Mouse (Mus musculus): ENCODE measurements around the gene Cd69.

Cd69 gene

GRCm38 (mm10) chr6:129275220-129275619 lies at the start of gene Cd69:
Cd69 (minus strand) TSS chr6:129275436.
- peak; percentile 70 for DNase-seq

GRCm38 (mm10) chr6:129319331-129319730 lies 44.1 kb upstream of the Cd69 start:
- no peak for DNase-seq

GRCm38 (mm10) chr6:129318395-129318794 lies 43.2 kb upstream of the Cd69 start:
- no peak for DNase-seq

- DNase-seq, result no peak
These were observed 41.2 kb upstream of the Cd69 start for GRCm38 (mm10) chr6:129316463-129316862.

GRCm38 (mm10) chr6:129315698-129316097 lies 40.5 kb upstream of the Cd69 start:
- no peak for DNase-seq

GRCm38 (mm10) chr6:129314655-129315168 lies 39.5 kb upstream of the Cd69 start:
- DNase-seq, result no peak

- DNase-seq, result no peak
These were observed 37.3 kb upstream of the Cd69 start for GRCm38 (mm10) chr6:129312499-129312898.

GRCm38 (mm10) chr6:129304180-129304579 lies 28.9 kb upstream of the Cd69 start:
- no peak for DNase-seq

GRCm38 (mm10) chr6:129288708-129289107 lies 13.5 kb upstream of the Cd69 start:
- DNase-seq, result no peak

- DNase-seq, result peak; percentile 62
These were observed 9.3 kb upstream of the Cd69 start for GRCm38 (mm10) chr6:129284384-129285104.

- DNase-seq, result no peak
These were observed 8.0 kb upstream of the Cd69 start for GRCm38 (mm10) chr6:129283271-129283670.

- DNase-seq, result no peak
These were observed 1.2 kb upstream of the Cd69 start for GRCm38 (mm10) chr6:129276483-129276882.

- DNase-seq, result no peak
These were observed 478 bp upstream of the Cd69 start for GRCm38 (mm10) chr6:129275624-129276203.

- no peak for DNase-seq
These were observed 760 bp downstream of the Cd69 start for GRCm38 (mm10) chr6:129274476-129274875.

- DNase-seq, result peak; percentile 41
These were observed 1.6 kb downstream of the Cd69 start for GRCm38 (mm10) chr6:129273662-129274061.

GRCm38 (mm10) chr6:129266438-129267022 lies 8.7 kb downstream of the Cd69 start:
- DNase-seq, result no peak

GRCm38 (mm10) chr6:129265821-129266220 lies 9.4 kb downstream of the Cd69 start:
- no peak for DNase-seq

- no peak for DNase-seq
These were observed 14.3 kb downstream of the Cd69 start for GRCm38 (mm10) chr6:129260940-129261339.

GRCm38 (mm10) chr6:129260034-129260433 lies 15.2 kb downstream of the Cd69 start:
- peak; percentile 24 for DNase-seq

- peak; percentile 55 for DNase-seq
These were observed 19.2 kb downstream of the Cd69 start for GRCm38 (mm10) chr6:129256018-129256417.

GRCm38 (mm10) chr6:129254949-129255602 lies 20.2 kb downstream of the Cd69 start:
- peak; percentile 79 for DNase-seq

- no peak for DNase-seq
These were observed 20.9 kb downstream of the Cd69 start for GRCm38 (mm10) chr6:129254314-129254713.

- DNase-seq, result no peak
These were observed 27.0 kb downstream of the Cd69 start for GRCm38 (mm10) chr6:129248243-129248642.

All from lung, postnatal 36 days (tissue).